Mouse (Mus musculus) liver, embryonic 13.5 days (tissue): ENCODE data around the gene Palld. TPM values are rescaled to one million over a fixed set of nuclear protein-coding genes. Genes with fewer than 3 reads are reported as not detected.

Experiments used
- ATAC-seq: fragments of 200-750 bp; cut with Nextera tagmentation; 2 replicates; pipeline ENCODE4 v1.8.0; 2017; ENCODE audit warnings: low read depth, mild to moderate bottlenecking, moderate number of reproducible peaks, moderate library complexity
- DNase-seq: peaks from one replicate; pipeline ENCODE4 v3.0.0; 2022
- H3K27ac ChIP-seq: fragments of 300-500 bp; sonication (generic); 2 replicates; pipeline ENCODE4 v1.5.1; 2015; ENCODE audit warnings: moderate library complexity, mild to moderate bottlenecking, inconsistent platforms
- H3K27me3 ChIP-seq: fragments of 300-500 bp; sonication (generic); 2 replicates; pipeline ENCODE4 v1.6.1; 2015; ENCODE audit warnings: mild to moderate bottlenecking, inconsistent platforms
- H3K36me3 ChIP-seq: fragments of 300-500 bp; sonication (generic); 2 replicates; pipeline ENCODE4 v1.6.1; 2015; ENCODE audit warnings: mild to moderate bottlenecking, inconsistent platforms
- H3K4me1 ChIP-seq: fragments of 300-500 bp; sonication (generic); replicated peaks from 2 replicates; pipeline ENCODE4 v1.6.1; 2015; ENCODE audit warnings: inconsistent platforms
- H3K4me2 ChIP-seq: fragments of 300-500 bp; sonication (generic); 2 replicates; pipeline ENCODE4 v1.6.1; 2015; ENCODE audit warnings: inconsistent platforms, mild to moderate bottlenecking, moderate library complexity
- H3K4me3 ChIP-seq: fragments of 300-500 bp; sonication (generic); replicated peaks from 2 replicates; pipeline ENCODE4 v1.5.1; 2015; ENCODE audit warnings: mild to moderate bottlenecking, inconsistent platforms
- H3K9ac ChIP-seq: fragments of 300-500 bp; sonication (generic); 2 replicates; pipeline ENCODE4 v1.6.1; 2015; ENCODE audit warnings: mild to moderate bottlenecking, inconsistent platforms
- H3K9me3 ChIP-seq: fragments of 300-500 bp; sonication (generic); replicated peaks from 2 replicates; pipeline ENCODE4 v1.6.1; 2016; ENCODE audit warnings: inconsistent platforms
- WGBS: fragments of 180-500 bp; shearing (Covaris S2); methylation state at CpG from one replicate; pipeline ENCODE4 v1.1.7; 2015; ENCODE audit not compliant: insufficient replicate concordance; 5-methylcytosine and 5-hydroxymethylcytosine counted together
- polyA plus RNA-seq: library from polyadenylated mRNA; unstranded; fragments of >200 nt; fragmentation: Nextera tagmentation; extraction: Ambion mirVana; gene quantifications from 2 replicates; pipeline ENCODE4 v1.2.1, GENCODE M21; 2015

Palld gene
- polyA plus RNA-seq, 1 experiment from 2014 or later: 5.6 TPM

DNA sequence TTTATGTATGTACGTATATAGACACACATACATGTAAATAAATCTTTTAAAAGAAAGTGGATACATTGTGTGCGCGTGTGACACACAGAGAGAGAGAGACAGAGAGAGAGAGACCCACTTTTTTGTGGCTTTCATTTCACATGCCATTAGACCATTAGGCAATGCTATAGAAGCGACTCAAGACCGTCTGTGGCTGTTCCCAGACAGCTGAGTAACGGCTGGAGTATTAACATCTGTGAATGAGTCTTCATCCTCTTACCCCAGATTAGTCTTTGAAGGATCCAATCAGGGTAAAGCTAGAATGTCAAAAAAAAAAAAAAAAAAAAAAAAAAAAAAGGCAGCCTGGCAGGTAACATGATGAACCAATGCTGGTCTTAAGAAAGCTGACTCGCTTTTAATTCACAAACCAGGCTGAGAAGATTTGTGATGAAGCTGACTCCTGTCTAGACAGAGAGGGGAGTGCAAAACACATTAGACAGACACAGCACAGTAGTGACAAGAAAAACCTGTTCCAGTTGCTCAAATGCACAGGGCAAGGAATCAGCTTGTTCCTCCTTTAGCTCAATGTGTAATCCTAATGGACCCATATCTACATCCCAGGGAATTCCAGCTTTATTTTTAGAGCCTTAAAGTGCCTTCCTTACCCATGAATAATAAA lies 204.6 kb downstream of the Palld start:
- H3K27me3 ChIP-seq: no peaks in the 10 kb centered on the region
- no peaks in the 10 kb centered on the region for H3K9me3 ChIP-seq
- WGBS: 63% methylated on average over 7 of the region's 7 CpGs
- no peaks in the 10 kb centered on the region for H3K36me3 ChIP-seq
- DNase-seq (no peak), ATAC-seq (no peak)
- no peak overlapping the region for H3K4me2 ChIP-seq
- H3K9ac ChIP-seq: no peak overlapping the region
- no peak overlapping the region for H3K27ac ChIP-seq
- no peaks in the 10 kb centered on the region for H3K4me1 ChIP-seq
- no peak overlapping the region for H3K4me3 ChIP-seq

DNA sequence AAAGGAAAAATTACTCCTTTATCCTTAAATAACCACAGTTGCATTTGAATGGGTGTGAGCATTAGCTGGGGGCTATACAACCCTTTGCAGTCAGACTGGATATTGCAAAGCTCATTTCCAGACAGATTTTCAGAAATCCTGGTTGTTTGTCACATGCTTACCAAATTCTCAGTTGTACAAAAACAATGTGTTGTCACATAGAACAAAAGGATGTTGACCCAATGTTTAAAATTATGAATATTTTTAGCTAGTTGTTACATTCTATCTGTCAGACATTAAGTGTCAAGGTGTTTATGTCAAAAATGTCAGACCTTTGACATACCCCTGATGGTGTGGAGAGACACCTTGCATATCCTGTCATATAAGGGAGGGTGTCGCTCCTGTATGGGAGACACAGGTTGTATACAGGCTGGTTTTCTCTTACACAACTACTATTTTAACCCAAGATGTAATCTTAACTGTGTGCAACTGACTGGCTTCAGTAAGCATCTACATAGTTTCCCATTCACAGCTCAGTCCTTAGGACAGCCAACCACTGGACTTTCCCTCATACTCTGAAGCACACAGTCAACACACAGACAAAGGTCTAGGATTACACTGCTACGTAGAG lies 205.5 kb downstream of the Palld start:
- no peak overlapping the region for H3K4me3 ChIP-seq
- H3K27me3 ChIP-seq: no peaks in the 10 kb centered on the region
- DNase-seq (no peak), ATAC-seq (no peak)
- H3K27ac ChIP-seq: no peak overlapping the region
- H3K9me3 ChIP-seq: no peaks in the 10 kb centered on the region
- no peak overlapping the region for H3K9ac ChIP-seq
- 69% methylated on average over 2 of the region's 2 CpGs for WGBS
- H3K4me1 ChIP-seq: no peaks in the 10 kb centered on the region
- no peaks in the 10 kb centered on the region for H3K36me3 ChIP-seq
- H3K4me2 ChIP-seq: no peak overlapping the region

DNA sequence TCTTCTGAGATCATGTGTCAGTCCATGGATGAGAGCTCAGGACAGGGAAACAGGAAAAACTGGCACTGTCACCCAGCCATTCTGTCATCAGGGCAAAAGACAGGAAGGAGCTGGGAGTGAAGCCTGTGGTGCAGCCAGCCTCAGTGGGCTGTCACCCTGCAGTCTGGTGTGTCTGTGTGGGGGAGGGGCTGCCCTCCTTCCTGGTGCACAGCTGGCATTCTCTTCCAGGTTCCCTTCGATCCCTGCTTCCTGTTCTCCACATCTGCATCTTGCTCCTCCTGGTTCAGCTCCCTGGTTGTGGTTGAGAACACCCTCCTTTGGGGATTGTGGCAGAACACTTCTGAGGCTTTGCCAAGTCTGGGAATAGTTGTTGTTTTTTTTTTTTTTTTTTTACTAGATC lies 207.1 kb downstream of the Palld start:
- H3K4me3 ChIP-seq: no peak overlapping the region
- no peak overlapping the region for H3K9ac ChIP-seq
- no peak overlapping the region for H3K27ac ChIP-seq
- H3K4me1 ChIP-seq: no peaks in the 10 kb centered on the region
- H3K4me2 ChIP-seq: no peak overlapping the region
- no peaks in the 10 kb centered on the region for H3K27me3 ChIP-seq
- no peaks in the 10 kb centered on the region for H3K9me3 ChIP-seq
- DNase-seq (no peak), ATAC-seq (no peak)
- no peaks in the 10 kb centered on the region for H3K36me3 ChIP-seq
- 19% methylated on average over 1 of the region's 1 CpGs for WGBS

DNA sequence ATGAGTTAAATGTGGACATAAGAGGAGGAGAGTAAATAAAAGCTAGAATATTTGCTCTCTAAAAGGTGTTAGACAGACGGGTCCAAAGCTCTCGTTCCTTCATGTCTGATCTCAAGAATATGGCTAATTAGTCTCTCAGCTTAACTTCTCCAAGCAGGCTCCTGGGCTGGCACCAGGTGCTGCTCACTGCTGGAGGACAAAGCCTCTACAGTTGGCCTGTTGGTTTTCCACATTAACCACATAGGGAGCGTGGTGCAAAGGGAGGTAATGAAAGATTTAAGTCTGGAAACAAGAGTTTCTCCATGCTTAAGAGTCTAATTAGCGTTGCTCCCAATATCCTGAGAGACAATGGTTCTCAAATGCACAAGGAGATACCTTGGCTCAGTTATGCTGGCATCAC lies 209.6 kb downstream of the Palld start:
- WGBS: 57% methylated on average over 4 of the region's 4 CpGs
- H3K9me3 ChIP-seq: no peaks in the 10 kb centered on the region
- H3K4me1 ChIP-seq: no peaks in the 10 kb centered on the region
- no peak overlapping the region for H3K27ac ChIP-seq
- no peak for DNase-seq
- no peaks in the 10 kb centered on the region for H3K36me3 ChIP-seq
- H3K9ac ChIP-seq: no peak overlapping the region
- H3K27me3 ChIP-seq: no peaks in the 10 kb centered on the region
- no peak overlapping the region for H3K4me3 ChIP-seq
- no peak for ATAC-seq
- H3K4me2 ChIP-seq: no peak overlapping the region

DNA sequence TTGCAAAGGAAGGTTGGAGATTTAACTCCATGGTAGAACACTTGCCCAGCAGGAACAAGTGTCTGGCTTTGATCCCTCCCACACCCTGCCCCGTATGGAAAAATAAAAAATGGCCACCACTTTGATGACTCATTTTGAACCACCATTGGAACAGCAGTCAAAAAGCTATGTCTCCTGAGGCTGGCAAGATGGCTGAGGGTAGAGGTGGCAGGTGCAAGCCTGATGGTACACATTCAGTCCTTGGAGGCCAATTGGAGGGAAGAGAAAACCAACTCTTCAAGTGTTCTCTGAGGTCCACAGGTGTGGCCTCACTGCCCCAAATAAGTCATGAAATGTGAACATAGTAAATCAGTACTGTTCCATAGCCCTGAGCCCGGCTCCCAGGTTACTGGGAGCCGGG lies 210.4 kb downstream of the Palld start:
- DNase-seq: no peak
- H3K36me3 ChIP-seq: no peaks in the 10 kb centered on the region
- no peaks in the 10 kb centered on the region for H3K9me3 ChIP-seq
- WGBS: 78% methylated on average over 3 of the region's 3 CpGs
- no peaks in the 10 kb centered on the region for H3K27me3 ChIP-seq
- H3K4me2 ChIP-seq: no peak overlapping the region
- no peak for ATAC-seq
- no peak overlapping the region for H3K4me3 ChIP-seq
- H3K9ac ChIP-seq: no peak overlapping the region
- no peaks in the 10 kb centered on the region for H3K4me1 ChIP-seq
- H3K27ac ChIP-seq: no peak overlapping the region

DNA sequence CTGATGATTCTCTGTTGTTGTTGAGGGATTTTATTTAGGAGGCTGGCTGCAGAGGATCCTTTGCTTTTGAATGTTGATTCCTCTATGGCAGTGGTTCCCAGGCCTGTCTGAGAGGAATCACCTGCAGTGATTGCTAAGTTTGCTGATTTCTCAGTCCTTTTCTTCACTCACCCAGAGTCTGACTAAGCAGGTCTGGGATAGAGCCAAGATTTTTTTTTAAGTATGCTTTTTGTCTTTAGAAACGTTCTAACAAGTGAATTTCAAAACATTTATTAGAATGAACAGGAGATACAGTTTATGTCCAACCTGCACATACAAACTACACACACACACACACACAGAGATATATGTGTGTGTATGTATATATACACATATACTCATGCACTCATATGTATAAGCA lies 211.1 kb downstream of the Palld start:
- no peak overlapping the region for H3K4me2 ChIP-seq
- no peak overlapping the region for H3K9ac ChIP-seq
- no peaks in the 10 kb centered on the region for H3K4me1 ChIP-seq
- no peaks in the 10 kb centered on the region for H3K9me3 ChIP-seq
- DNase-seq (no peak), ATAC-seq (no peak)
- H3K4me3 ChIP-seq: no peak overlapping the region
- WGBS: 20% methylated on average over 1 of the region's 1 CpGs
- H3K27me3 ChIP-seq: no peaks in the 10 kb centered on the region
- H3K36me3 ChIP-seq: no peaks in the 10 kb centered on the region
- no peak overlapping the region for H3K27ac ChIP-seq

DNA sequence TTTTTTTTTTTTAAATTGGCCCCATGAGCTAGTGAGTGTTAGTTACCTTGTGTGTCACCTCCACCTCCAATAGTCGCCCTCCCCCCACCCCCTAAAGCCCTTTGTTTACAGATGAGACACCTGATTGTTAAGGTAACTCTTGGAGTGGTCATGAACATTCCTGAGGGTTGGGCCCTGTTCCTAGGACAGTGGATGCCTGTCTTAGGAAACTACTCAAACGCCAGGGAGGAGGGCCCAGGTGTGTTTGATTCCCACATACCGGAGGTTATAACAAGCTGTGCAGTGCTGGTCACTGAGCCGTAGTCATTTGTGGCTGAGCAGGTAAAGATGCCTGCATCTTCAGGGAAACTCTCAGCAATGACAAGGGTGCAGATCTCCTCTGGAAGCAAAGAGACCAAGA lies 215.4 kb downstream of the Palld start:
- no peaks in the 10 kb centered on the region for H3K27me3 ChIP-seq
- H3K9ac ChIP-seq: no peak overlapping the region
- no peak overlapping the region for H3K4me2 ChIP-seq
- 68% methylated on average over 4 of the region's 4 CpGs for WGBS
- no peaks in the 10 kb centered on the region for H3K36me3 ChIP-seq
- H3K4me3 ChIP-seq: no peak overlapping the region
- DNase-seq: no peak
- H3K4me1 ChIP-seq: no peaks in the 10 kb centered on the region
- H3K9me3 ChIP-seq: no peaks in the 10 kb centered on the region
- no peak overlapping the region for H3K27ac ChIP-seq
- ATAC-seq: no peak

DNA sequence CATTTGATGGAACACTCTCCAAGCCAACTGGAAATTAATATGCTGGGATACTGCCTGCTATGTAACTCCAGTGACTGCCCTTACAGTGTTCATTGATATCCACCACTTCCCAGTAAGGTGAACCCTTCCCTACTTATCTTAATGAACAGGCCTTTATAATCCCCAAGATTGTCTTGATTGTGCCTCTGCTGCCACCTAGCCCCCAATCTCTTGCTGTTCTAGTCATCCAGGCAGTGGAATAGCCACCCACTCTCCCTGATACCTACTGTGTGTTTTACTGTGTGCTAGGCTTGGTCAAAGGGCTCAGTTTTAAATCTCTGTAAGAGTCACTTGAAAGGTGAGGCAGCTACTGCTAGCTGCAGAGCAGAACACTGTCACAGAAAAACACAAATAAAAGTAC lies 216.2 kb downstream of the Palld start:
- no peak for DNase-seq

DNA sequence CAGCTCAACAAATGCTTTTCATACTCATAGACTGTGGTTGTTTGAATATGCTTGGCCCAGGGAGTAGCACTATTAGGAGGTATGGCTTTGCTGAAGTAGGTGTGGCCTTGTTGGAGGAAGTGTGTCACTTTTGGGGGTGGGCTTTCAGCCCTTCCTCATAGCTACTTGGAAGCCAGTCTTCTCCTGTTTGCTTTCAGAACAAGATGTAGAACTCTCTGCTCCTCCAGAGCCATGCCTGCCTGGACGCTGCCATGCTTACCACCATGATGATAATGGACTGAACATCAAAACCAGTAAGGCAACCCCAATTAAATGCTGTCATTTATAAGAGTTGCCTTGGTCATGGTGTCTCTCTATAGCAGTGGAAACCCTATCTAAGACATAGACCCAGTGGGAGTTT lies 217.2 kb downstream of the Palld start:
- Histone ChIP-seq H3K27ac (no peak overlapping the region), H3K9ac (no peak overlapping the region), H3K4me3 (no peak overlapping the region), H3K4me2 (no peak overlapping the region), H3K4me1 (no peaks in the 10 kb centered on the region), H3K9me3 (no peaks in the 10 kb centered on the region), H3K27me3 (no peaks in the 10 kb centered on the region), H3K36me3 (no peaks in the 10 kb centered on the region)
- WGBS: 59% methylated on average over 1 of the region's 1 CpGs
- DNase-seq (no peak), ATAC-seq (no peak)

More for the DNA sequence above, 216.2 kb downstream of the Palld start:
- Histone ChIP-seq H3K27ac (no peak overlapping the region), H3K27me3 (no peaks in the 10 kb centered on the region), H3K4me1 (no peaks in the 10 kb centered on the region), H3K36me3 (no peaks in the 10 kb centered on the region), H3K4me2 (no peak overlapping the region), H3K9me3 (no peaks in the 10 kb centered on the region), H3K9ac (no peak overlapping the region), H3K4me3 (no peak overlapping the region)
- no peak for ATAC-seq

DNA sequence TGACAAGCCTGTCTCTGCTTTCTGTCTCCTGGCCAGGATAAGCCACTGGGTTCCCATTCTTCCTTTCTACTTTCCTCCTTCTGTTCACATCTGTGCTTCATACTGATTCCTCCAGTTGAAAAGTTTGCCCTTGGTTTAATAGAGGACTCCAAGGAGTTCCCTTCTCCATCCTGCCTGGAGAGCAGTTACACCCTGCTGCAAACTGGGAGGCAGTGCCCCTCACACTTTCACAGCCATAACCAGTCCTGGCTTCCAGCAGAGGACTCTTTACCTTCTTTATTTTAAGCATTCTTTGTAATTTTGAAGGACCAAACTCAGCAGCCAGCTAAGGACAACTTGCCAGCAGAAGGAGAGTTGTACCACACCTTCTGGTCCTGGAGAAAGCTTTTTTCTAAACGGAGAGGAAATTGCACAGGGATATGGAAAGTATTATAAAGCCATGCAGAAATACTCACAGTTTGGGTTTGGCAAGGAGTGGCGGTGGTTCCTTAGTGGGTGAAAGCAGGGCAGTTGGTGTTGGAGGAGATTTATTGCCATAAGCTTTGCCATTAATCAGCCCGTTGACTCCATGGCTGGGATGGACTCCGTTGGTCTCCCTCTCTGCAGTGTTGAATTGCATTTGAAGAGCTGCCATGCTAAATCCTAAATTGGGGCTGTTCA lies 218.1 kb downstream of the Palld start:
- ATAC-seq: no peak

DNA sequence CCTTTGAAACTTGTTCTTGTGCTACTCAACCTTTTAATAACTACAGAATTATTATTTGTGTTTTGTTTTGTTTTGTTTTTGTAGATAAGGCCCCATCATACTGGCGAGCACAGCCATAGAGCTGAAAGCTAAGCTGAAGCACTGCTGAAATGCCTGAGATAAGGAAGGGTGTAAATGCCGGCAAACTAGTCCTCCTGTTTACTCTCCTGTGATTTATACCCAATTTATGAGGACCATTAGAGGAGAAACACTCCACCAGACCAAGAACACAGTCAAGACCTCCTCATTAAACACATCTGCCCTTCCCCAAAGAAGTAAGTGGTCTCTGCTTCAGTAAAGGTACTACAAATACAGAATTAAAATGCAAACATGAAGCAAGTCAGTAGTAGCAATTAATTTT lies 219.6 kb downstream of the Palld start:
- 45% methylated on average over 2 of the region's 2 CpGs for WGBS
- Histone ChIP-seq H3K4me1 (no peaks in the 10 kb centered on the region), H3K4me3 (no peak overlapping the region), H3K36me3 (no peaks in the 10 kb centered on the region), H3K4me2 (no peak overlapping the region), H3K27ac (no peak overlapping the region), H3K9ac (no peak overlapping the region), H3K9me3 (no peaks in the 10 kb centered on the region), H3K27me3 (no peaks in the 10 kb centered on the region)
- DNase-seq: no peak
- ATAC-seq: no peak

More for the DNA sequence above, 218.1 kb downstream of the Palld start:
- no peaks in the 10 kb centered on the region for H3K27me3 ChIP-seq
- no peak overlapping the region for H3K9ac ChIP-seq
- DNase-seq: no peak
- H3K36me3 ChIP-seq: no peaks in the 10 kb centered on the region
- WGBS: 65% methylated on average over 4 of the region's 4 CpGs
- H3K9me3 ChIP-seq: no peaks in the 10 kb centered on the region
- H3K4me3 ChIP-seq: no peak overlapping the region
- H3K4me1 ChIP-seq: no peaks in the 10 kb centered on the region
- no peak overlapping the region for H3K27ac ChIP-seq
- no peak overlapping the region for H3K4me2 ChIP-seq

DNA sequence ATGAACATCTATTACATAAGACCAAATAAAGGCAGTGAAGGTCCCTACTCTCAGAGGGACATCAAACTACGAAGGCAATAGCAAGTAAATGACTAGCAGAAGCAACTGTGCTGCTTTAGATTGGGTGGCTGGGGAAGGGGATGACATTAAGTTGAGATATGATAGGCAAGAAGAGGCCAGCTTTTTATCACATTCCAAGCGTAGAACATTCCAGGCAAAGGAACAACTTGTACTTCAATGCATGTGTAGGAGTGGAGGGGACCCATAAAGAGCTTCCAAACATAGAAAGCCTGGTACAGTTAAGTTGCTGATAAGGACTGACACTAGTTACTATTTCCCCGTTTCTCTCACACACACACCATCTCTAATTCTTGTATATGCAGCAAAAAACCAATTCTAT lies 221.3 kb downstream of the Palld start:
- 43% methylated on average over 3 of the region's 3 CpGs for WGBS
- Histone ChIP-seq H3K9ac (no peak overlapping the region), H3K4me2 (no peak overlapping the region), H3K27me3 (no peaks in the 10 kb centered on the region), H3K9me3 (no peaks in the 10 kb centered on the region), H3K27ac (no peak overlapping the region), H3K4me3 (no peak overlapping the region), H3K4me1 (no peaks in the 10 kb centered on the region), H3K36me3 (no peaks in the 10 kb centered on the region)
- DNase-seq: no peak
- no peak for ATAC-seq
